Comparison of ENCODE assay signal across 23 mouse cellular contexts in genomic region chr8:125999842-126000395, GRCm38 (mm10). TPM values are rescaled to one million over a fixed set of nuclear protein-coding genes. Genes with fewer than 3 reads are reported as not detected.
DNase-seq lines count a peak whose midpoint lies in the region; ATAC-seq and TF ChIP-seq lines count a peak whose summit lies in the region.
"Had no signal": no experiment of that assay in that cellular context is flagged by ENCODE, and none has a peak within 500 bp of the region (broad histone marks: within the 10 kb centered on the region; RNA-seq: fewer than 3 reads in every experiment).

No protein-coding gene starts in this region.

- peak overlapping the region; percentile 89 for H3K4me3 ChIP-seq in cerebellum, adult 2 months (replicated peaks; ENCODE audit: insufficient read depth, low read depth, low read length)
- H3K4me3 ChIP-seq in lung, embryonic 15.5 days: no peak overlapping the region
- no peak overlapping the region for H3K4me3 ChIP-seq in lung, adult 2 months (replicated peaks; ENCODE audit: extremely low read depth, low read depth, low read length)
- H3K4me3 ChIP-seq in lung, postnatal 0 days (ENCODE audit: low read depth, low read length): no peak overlapping the region
- no peak overlapping the region for H3K4me3 ChIP-seq in forebrain, postnatal 0 days (ENCODE audit: low read depth, low read length)
- H3K4me3 ChIP-seq: embryonic facial prominence, embryonic 15.5 days; heart, embryonic 13.5 days; liver, embryonic 13.5 days; megakaryocyte, embryonic 14.5 days; neural tube, embryonic 13.5 days had no signal

- peak; percentile 41 to 56 for DNase-seq in cerebellum, adult 2 months
- DNase-seq in cerebellum, adult 11-12 months: no peak
- DNase-seq in lung, adult 2 months: no peak
- peak; percentile 93 for DNase-seq in lung, postnatal 0 days (ENCODE audit: low spot score)
- no peak for DNase-seq in forebrain, postnatal 0 days
- DNase-seq in gastrocnemius, adult 8-10 months (ENCODE audit: low spot score in 2 of 2): no peak
- DNase-seq in testis, postnatal 14 days (ENCODE audit: low spot score): no peak
- DNase-seq: adrenal gland, adult 8-10 months; cerebellum, postnatal 14 days; kidney, postnatal 25 days; layer of hippocampus, postnatal 36 days; left cerebral cortex, postnatal 4 days; liver, embryonic 13.5 days; thymus, postnatal 25 days had no signal

- peak; percentile 43; the same call in 1 of the 2 replicates for TF ChIP-seq EP300 in lung, postnatal 0 days (IDR thresholded peaks at IDR 0.05)

- WGBS in cerebellum, adult 2 months: 13% methylated on average over 7 of the region's 7 CpGs
- WGBS in lung, embryonic 15.5 days: 59% methylated on average over 7 of the region's 7 CpGs
- 58% methylated on average over 7 of the region's 7 CpGs for WGBS in lung, adult 2 months
- WGBS in lung, postnatal 0 days: 38% methylated on average over 7 of the region's 7 CpGs
- 64% methylated on average over 7 of the region's 7 CpGs for WGBS in forebrain, postnatal 0 days

- H3K27me3 ChIP-seq in cerebellum, adult 2 months (ENCODE audit: control insufficient read depth, insufficient read depth, low read length): no peaks in the 10 kb centered on the region
- peaks cover 33% of the 10 kb centered on the region for H3K27me3 ChIP-seq in lung, embryonic 15.5 days
- peaks cover 13% of the 10 kb centered on the region; the same call in 1 of the 2 replicates for H3K27me3 ChIP-seq in lung, postnatal 0 days (replicated peaks; ENCODE audit: insufficient read depth, low read length)
- no peaks in the 10 kb centered on the region for H3K27me3 ChIP-seq in forebrain, postnatal 0 days (ENCODE audit: insufficient read depth, low read length)
- H3K27me3 ChIP-seq: Patski had no signal

- ATAC-seq in lung, embryonic 15.5 days (ENCODE audit: borderline replicate concordance, extremely low read depth, low FRiP score, low TSS enrichment): no peak
- ATAC-seq in lung, postnatal 0 days: peak; percentile 73
- no peak for ATAC-seq in forebrain, postnatal 0 days
- ATAC-seq: Patski had no signal

- H3K27ac ChIP-seq in cerebellum, adult 2 months (ENCODE audit: insufficient read depth, low read length): no peak overlapping the region; the same call in 1 of the 2 replicates
- H3K27ac ChIP-seq in lung, embryonic 15.5 days: 0 out of 2 replicates have a peak overlapping the region, but pooled peaks have one; percentile 11
- H3K27ac ChIP-seq in lung, postnatal 0 days (ENCODE audit: low read length): peak overlapping the region; percentile 64
- H3K27ac ChIP-seq in forebrain, postnatal 0 days (ENCODE audit: low read depth, low read length): no peak overlapping the region
- H3K27ac ChIP-seq: embryonic facial prominence, embryonic 15.5 days; heart, embryonic 13.5 days; liver, embryonic 13.5 days; neural tube, embryonic 13.5 days had no signal

- no peak overlapping the region for H3K9ac ChIP-seq in lung, embryonic 15.5 days
- H3K9ac ChIP-seq in lung, postnatal 0 days (replicated peaks; ENCODE audit: low read depth): no peak overlapping the region
- H3K9ac ChIP-seq in forebrain, postnatal 0 days: no peak overlapping the region
- H3K9ac ChIP-seq: embryonic facial prominence, embryonic 15.5 days; heart, embryonic 13.5 days; liver, embryonic 13.5 days; neural tube, embryonic 13.5 days had no signal

- no peaks in the 10 kb centered on the region for H3K36me3 ChIP-seq in lung, embryonic 15.5 days
- no peaks in the 10 kb centered on the region for H3K36me3 ChIP-seq in lung, postnatal 0 days (ENCODE audit: insufficient read depth, low read length)
- no peaks in the 10 kb centered on the region for H3K36me3 ChIP-seq in forebrain, postnatal 0 days (ENCODE audit: insufficient read depth)
- H3K36me3 ChIP-seq: embryonic facial prominence, embryonic 15.5 days; heart, embryonic 13.5 days; liver, embryonic 13.5 days; neural tube, embryonic 13.5 days had no signal

- H3K4me2 ChIP-seq in lung, embryonic 15.5 days: no peak overlapping the region
- H3K4me2 ChIP-seq in lung, postnatal 0 days (replicated peaks; ENCODE audit: low read depth, low read length): no peak overlapping the region
- no peak overlapping the region for H3K4me2 ChIP-seq in forebrain, postnatal 0 days (ENCODE audit: low read depth)
- H3K4me2 ChIP-seq: embryonic facial prominence, embryonic 15.5 days; heart, embryonic 13.5 days; liver, embryonic 13.5 days; neural tube, embryonic 13.5 days had no signal

- H3K9me3 ChIP-seq in lung, embryonic 15.5 days: no peaks in the 10 kb centered on the region
- H3K9me3 ChIP-seq in lung, postnatal 0 days (ENCODE audit: low read length): no peaks in the 10 kb centered on the region
- H3K9me3 ChIP-seq in forebrain, postnatal 0 days (ENCODE audit: low read length): no peaks in the 10 kb centered on the region
- H3K9me3 ChIP-seq: embryonic facial prominence, embryonic 15.5 days; heart, embryonic 13.5 days; liver, embryonic 13.5 days; megakaryocyte, embryonic 14.5 days; neural tube, embryonic 13.5 days had no signal

- peaks cover 24% of the 10 kb centered on the region for H3K4me1 ChIP-seq in cerebellum, adult 2 months (ENCODE audit: control insufficient read depth, insufficient read depth, low read length)
- peaks cover 17% of the 10 kb centered on the region for H3K4me1 ChIP-seq in lung, embryonic 15.5 days
- H3K4me1 ChIP-seq in lung, adult 2 months (ENCODE audit: control insufficient read depth, insufficient read depth, low read length): no peaks in the 10 kb centered on the region
- 0 out of 2 replicates have a peak, but pooled peaks cover 3% of the 10 kb centered on the region for H3K4me1 ChIP-seq in lung, postnatal 0 days (ENCODE audit: insufficient read depth, low read depth, low read length)
- H3K4me1 ChIP-seq in forebrain, postnatal 0 days (ENCODE audit: insufficient read depth): peaks cover 16% of the 10 kb centered on the region
- H3K4me1 ChIP-seq: liver, embryonic 13.5 days; megakaryocyte, embryonic 14.5 days had no signal

- TF ChIP-seq POLR2A in cerebellum, adult 2 months (IDR thresholded peaks at IDR 0.05; ENCODE audit: borderline replicate concordance, insufficient read depth, low read length): no peak
- no peak for TF ChIP-seq POLR2A in lung, adult 2 months (IDR thresholded peaks at IDR 0.05; ENCODE audit: borderline replicate concordance, extremely low read depth, low read depth, low read length)

- TF ChIP-seq CTCF in cerebellum, adult 2 months (IDR thresholded peaks at IDR 0.05; ENCODE audit: borderline replicate concordance, insufficient read depth, low read depth, low read length): no peak
- TF ChIP-seq CTCF in lung, adult 2 months (IDR thresholded peaks at IDR 0.05; ENCODE audit: insufficient read depth, low read length): no peak
- TF ChIP-seq CTCF in lung, postnatal 0 days (IDR thresholded peaks at IDR 0.05): no peak
- no peak for TF ChIP-seq CTCF in forebrain, postnatal 0 days (IDR thresholded peaks at IDR 0.05; ENCODE audit: low read depth)

RNA-seq across cellular contexts. Expression of gene Kcnk1, which starts 4.9 kb away (rescaled TPM):
- 206 and 213 TPM in 2 replicates for polyA plus RNA-seq in cerebellum, adult 2 months (2012; rRNA removed)
- polyA plus RNA-seq in lung, embryonic 15.5 days (2015; fragmentation: Nextera tagmentation; extraction: Ambion mirVana): 52.9 and 54.4 TPM in 2 replicates
- 14.7 and 23.9 TPM in 2 replicates for polyA plus RNA-seq in lung, adult 2 months (2012; rRNA removed)
- 34.0 and 63.6 TPM in 2 replicates for polyA plus RNA-seq in lung, postnatal 0 days (2015; fragmentation: Nextera tagmentation; extraction: Ambion mirVana)
- 43.6 and 43.9 TPM in 2 replicates for total RNA-seq in forebrain, postnatal 0 days (2014; rRNA removed)
- polyA plus RNA-seq in forebrain, postnatal 0 days (2015; fragmentation: Nextera tagmentation; extraction: Ambion mirVana): 32.3 and 38.8 TPM in 2 replicates
- under 1 TPM in 3 of 4 experiments, not detected in 1; 0.21 to 0.31 (median 0.27) TPM for total RNA-seq in gastrocnemius, adult 8-10 months (2022)
- total RNA-seq: CH12.LX; hematopoietic stem cell, adult 5-6 weeks; monocyte, adult 5-6 weeks had no signal

Comparison
In these comparisons a context has a peak if more than half of its experiments do, and no peak if none do; other contexts are left out.
1. DNase-seq: peak in cerebellum, adult 2 months (2 of 2) and lung, postnatal 0 days (single experiment); none in cerebellum, adult 11-12 months (single experiment), lung, adult 2 months (single experiment), forebrain, postnatal 0 days (single experiment), gastrocnemius, adult 8-10 months (0 of 2) and testis, postnatal 14 days (single experiment).
2. H3K27ac ChIP-seq: peak in lung, embryonic 15.5 days (single experiment) and lung, postnatal 0 days (single experiment); none in cerebellum, adult 2 months (single experiment) and forebrain, postnatal 0 days (single experiment).